Mouse (Mus musculus) hindbrain, embryonic 14.5 days (tissue): ENCODE measurements at regions not wholly inside any gene's neighbourhood (a gene's known extent, or its start where the extent isn't known, plus 50 kb on each side); places are given as distances from the start of the nearest gene placed in this dataset.

Experiments used
- ATAC-seq: fragments of 200-750 bp; cut with Nextera tagmentation; 2 replicates; pipeline ENCODE4 v1.8.0; 2017; ENCODE audit warnings: moderate number of reproducible peaks, mild to moderate bottlenecking, moderate TSS enrichment, moderate library complexity; ENCODE audit not compliant: low FRiP score
- DNase-seq: peaks from one replicate; pipeline ENCODE4 v3.0.0-alpha.2; 2015; ENCODE audit warnings: low spot score
- H3K27ac ChIP-seq: fragments of 300-500 bp; sonication (generic); 2 replicates; pipeline ENCODE4 v1.5.1; 2014; ENCODE audit warnings: mild to moderate bottlenecking, moderate library complexity
- H3K27me3 ChIP-seq: fragments of 300-500 bp; sonication (generic); 2 replicates; pipeline ENCODE4 v1.6.1; 2014; ENCODE audit warnings: mild to moderate bottlenecking, low read length, mixed read lengths; ENCODE audit not compliant: control insufficient read depth, insufficient read depth
- H3K36me3 ChIP-seq: fragments of 300-500 bp; sonication (generic); replicated peaks from 2 replicates; pipeline ENCODE4 v1.6.1; 2014; ENCODE audit not compliant: control insufficient read depth, insufficient read depth
- H3K4me1 ChIP-seq: fragments of 300-500 bp; sonication (generic); replicated peaks from 2 replicates; pipeline ENCODE4 v1.6.1; 2014; ENCODE audit warnings: antibody characterized with exemption, low read length, mixed read lengths; ENCODE audit not compliant: control insufficient read depth, insufficient read depth
- H3K4me2 ChIP-seq: fragments of 300-500 bp; sonication (generic); replicated peaks from 2 replicates; pipeline ENCODE4 v1.6.1; 2014; ENCODE audit warnings: mild to moderate bottlenecking, moderate library complexity
- H3K4me3 ChIP-seq: fragments of 300-500 bp; sonication (generic); replicated peaks from 2 replicates; pipeline ENCODE4 v1.5.1; 2014; ENCODE audit warnings: mild to moderate bottlenecking, low read length
- H3K9ac ChIP-seq: fragments of 300-500 bp; sonication (generic); 2 replicates; pipeline ENCODE4 v1.6.1; 2014
- H3K9me3 ChIP-seq: fragments of 300-500 bp; sonication (generic); 2 replicates; pipeline ENCODE4 v1.6.1; 2016; ENCODE audit warnings: low read length; ENCODE audit not compliant: control insufficient read depth
- WGBS: fragments of 180-500 bp; shearing (Covaris S2); extraction: QIAGEN DNeasy Blood & Tissue Kit; methylation state at CpG from one replicate; pipeline ENCODE4 v1.1.7; 2014; 5-methylcytosine and 5-hydroxymethylcytosine counted together

GRCm38 (mm10) chr4:31714054-31714651 is 249.7 kb upstream of the Map3k7 start:
- ATAC-seq, result no peak
- H3K9ac ChIP-seq, result no peak overlapping the region
- 87% methylated on average over 2 of the region's 2 CpGs for WGBS

GRCm38 (mm10) chr4:31723501-31723900 is 240.4 kb upstream of the Map3k7 start:
- DNase-seq, result no peak
- H3K9me3 ChIP-seq, result no peaks in the 10 kb centered on the region
- no peak overlapping the region for H3K4me2 ChIP-seq
- WGBS, result 74% methylated on average over 7 of the region's 7 CpGs
- no peak overlapping the region for H3K27ac ChIP-seq
- no peak overlapping the region for H3K9ac ChIP-seq
- H3K36me3 ChIP-seq, result no peaks in the 10 kb centered on the region
- no peaks in the 10 kb centered on the region for H3K4me1 ChIP-seq
- no peaks in the 10 kb centered on the region for H3K27me3 ChIP-seq
- no peak for ATAC-seq
- no peak overlapping the region for H3K4me3 ChIP-seq

More at GRCm38 (mm10) chr4:31714054-31714651, 249.7 kb upstream of the Map3k7 start:
- H3K27ac ChIP-seq, result no peak overlapping the region
- no peak for DNase-seq
- H3K27me3 ChIP-seq, result no peaks in the 10 kb centered on the region
- H3K4me1 ChIP-seq, result no peaks in the 10 kb centered on the region
- H3K4me3 ChIP-seq, result no peak overlapping the region
- H3K9me3 ChIP-seq, result no peaks in the 10 kb centered on the region
- H3K4me2 ChIP-seq, result no peak overlapping the region
- H3K36me3 ChIP-seq, result no peaks in the 10 kb centered on the region

GRCm38 (mm10) chr4:31724400-31724799 is 239.5 kb upstream of the Map3k7 start:
- WGBS, result 60% methylated on average over 2 of the region's 2 CpGs
- H3K27ac ChIP-seq, result no peak overlapping the region
- H3K4me2 ChIP-seq, result no peak overlapping the region
- no peak for ATAC-seq
- no peak for DNase-seq
- H3K27me3 ChIP-seq, result no peaks in the 10 kb centered on the region
- no peaks in the 10 kb centered on the region for H3K36me3 ChIP-seq
- no peak overlapping the region for H3K4me3 ChIP-seq
- no peak overlapping the region for H3K9ac ChIP-seq
- H3K4me1 ChIP-seq, result no peaks in the 10 kb centered on the region
- no peaks in the 10 kb centered on the region for H3K9me3 ChIP-seq

GRCm38 (mm10) chr4:31727498-31728148 is 236.3 kb upstream of the Map3k7 start:
- Histone ChIP-seq H3K9ac (no peak overlapping the region), H3K27me3 (no peaks in the 10 kb centered on the region), H3K27ac (no peak overlapping the region), H3K4me3 (no peak overlapping the region), H3K4me1 (no peaks in the 10 kb centered on the region), H3K9me3 (no peaks in the 10 kb centered on the region), H3K36me3 (no peaks in the 10 kb centered on the region), H3K4me2 (no peak overlapping the region)
- 50% methylated on average over 9 of the region's 9 CpGs for whole genome bisulfite sequencing
- no peak for DNase-seq
- ATAC-seq, result 0 out of 2 replicates have a peak, but pooled peaks have one; percentile 31

GRCm38 (mm10) chr4:31728149-31728516 is 235.8 kb upstream of the Map3k7 start:
- ATAC-seq, result no peak
- H3K9me3 ChIP-seq, result no peaks in the 10 kb centered on the region
- no peak overlapping the region for H3K27ac ChIP-seq
- H3K36me3 ChIP-seq, result no peaks in the 10 kb centered on the region
- WGBS, result 82% methylated on average over 3 of the region's 3 CpGs
- no peak overlapping the region for H3K4me2 ChIP-seq
- no peaks in the 10 kb centered on the region for H3K4me1 ChIP-seq
- DNase-seq, result no peak
- no peak overlapping the region for H3K4me3 ChIP-seq
- no peak overlapping the region for H3K9ac ChIP-seq
- H3K27me3 ChIP-seq, result no peaks in the 10 kb centered on the region

- no peak overlapping the region for H3K9ac ChIP-seq
- 86% methylated on average over 3 of the region's 3 CpGs for WGBS
- no peak for ATAC-seq
These were observed 220.1 kb upstream of the Map3k7 start for GRCm38 (mm10) chr4:31743776-31744175.

GRCm38 (mm10) chr4:31744431-31744830 is 219.5 kb upstream of the Map3k7 start:
- ATAC-seq, result no peak
- H3K4me1 ChIP-seq, result no peaks in the 10 kb centered on the region
- no peak overlapping the region for H3K4me2 ChIP-seq
- no peak overlapping the region for H3K27ac ChIP-seq
- no peaks in the 10 kb centered on the region for H3K27me3 ChIP-seq
- DNase-seq, result no peak
- WGBS, result 61% methylated on average over 4 of the region's 4 CpGs
- no peak overlapping the region for H3K4me3 ChIP-seq
- no peaks in the 10 kb centered on the region for H3K36me3 ChIP-seq
- H3K9me3 ChIP-seq, result no peaks in the 10 kb centered on the region
- no peak overlapping the region for H3K9ac ChIP-seq

More at GRCm38 (mm10) chr4:31743776-31744175, 220.1 kb upstream of the Map3k7 start:
- Histone ChIP-seq H3K4me1 (no peaks in the 10 kb centered on the region), H3K4me2 (no peak overlapping the region), H3K36me3 (no peaks in the 10 kb centered on the region), H3K27me3 (no peaks in the 10 kb centered on the region), H3K27ac (no peak overlapping the region), H3K9me3 (no peaks in the 10 kb centered on the region), H3K4me3 (no peak overlapping the region)
- DNase-seq, result no peak

- Histone ChIP-seq H3K4me1 (no peaks in the 10 kb centered on the region), H3K9me3 (no peaks in the 10 kb centered on the region), H3K4me3 (no peak overlapping the region), H3K9ac (no peak overlapping the region), H3K4me2 (no peak overlapping the region), H3K27ac (no peak overlapping the region), H3K27me3 (no peaks in the 10 kb centered on the region), H3K36me3 (no peaks in the 10 kb centered on the region)
- 91% methylated on average over 5 of the region's 5 CpGs for WGBS
- ATAC-seq (no peak), DNase-seq (no peak)
These were observed 210.1 kb upstream of the Map3k7 start for GRCm38 (mm10) chr4:31753677-31754312.

- Histone ChIP-seq H3K9me3 (no peaks in the 10 kb centered on the region), H3K27me3 (no peaks in the 10 kb centered on the region), H3K4me1 (no peaks in the 10 kb centered on the region), H3K36me3 (no peaks in the 10 kb centered on the region), H3K4me2 (no peak overlapping the region), H3K27ac (no peak overlapping the region), H3K4me3 (no peak overlapping the region), H3K9ac (no peak overlapping the region)
- no peak for DNase-seq
- no peak for ATAC-seq
- WGBS, result 20% methylated on average over 1 of the region's 1 CpGs
These were observed 206.8 kb upstream of the Map3k7 start for GRCm38 (mm10) chr4:31757126-31757525.
